Mouse (Mus musculus) brain, embryonic 18.5 days (tissue): ENCODE measurements around the gene Gm20517.
A peak's percentile ranks its signal among the peaks of the same experiment; 100 is the strongest.

Experiments used
- DNase-seq: peaks from one replicate; pipeline ENCODE4 v3.0.0-alpha.2; 2012; ENCODE audit warnings: low read depth, low spot score

Gene Gm20517

DNA sequence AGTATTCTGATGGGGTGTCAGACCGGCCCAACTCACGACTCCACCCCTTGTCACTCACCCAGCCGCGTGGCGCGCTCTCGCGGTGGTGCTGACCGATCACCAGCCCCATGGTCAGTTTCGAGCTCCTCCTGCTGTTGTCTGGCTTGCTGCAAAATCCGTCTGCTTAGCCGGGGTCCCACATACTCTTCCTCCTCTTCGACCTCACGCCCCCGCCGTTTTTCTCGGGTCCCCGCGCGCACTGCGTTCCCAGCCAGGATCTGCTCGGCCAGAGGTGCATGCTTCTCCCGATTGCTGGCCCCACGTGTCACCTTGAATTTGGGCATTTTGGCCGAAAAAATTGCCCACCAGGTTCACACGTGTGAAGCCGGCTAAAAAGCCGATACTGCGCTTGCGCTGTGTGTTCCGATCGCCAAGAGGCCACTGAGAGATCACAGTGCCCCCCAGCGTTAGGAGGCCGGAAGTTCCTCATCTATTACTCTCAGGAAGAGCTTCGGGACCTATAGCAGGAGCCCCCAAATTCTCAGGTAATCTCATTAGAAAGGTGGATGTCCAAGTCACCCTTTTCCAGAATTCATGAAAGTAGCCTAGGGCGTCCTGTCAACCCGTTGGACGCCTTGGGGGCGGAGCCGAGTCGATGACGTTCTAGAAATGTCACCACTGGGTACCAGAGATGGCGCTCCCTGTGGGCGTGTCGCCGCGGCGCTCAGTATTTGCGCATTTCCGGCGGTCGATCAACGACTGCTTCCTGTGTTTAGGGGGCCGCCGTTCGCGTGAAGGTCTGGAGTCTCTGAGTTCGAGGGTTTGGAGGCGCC is at the start of gene Gm20517, which contains the start of the genes Bysl and Med20:
Gm20517 (plus strand) TSS at position 741 of the 812 bp plus-strand sequence.
Bysl (minus strand) TSS at position 644 of the 812 bp plus-strand sequence.
Med20 (plus strand) TSS at position 734 of the 812 bp plus-strand sequence.
- peak; percentile 93 for DNase-seq

DNA sequence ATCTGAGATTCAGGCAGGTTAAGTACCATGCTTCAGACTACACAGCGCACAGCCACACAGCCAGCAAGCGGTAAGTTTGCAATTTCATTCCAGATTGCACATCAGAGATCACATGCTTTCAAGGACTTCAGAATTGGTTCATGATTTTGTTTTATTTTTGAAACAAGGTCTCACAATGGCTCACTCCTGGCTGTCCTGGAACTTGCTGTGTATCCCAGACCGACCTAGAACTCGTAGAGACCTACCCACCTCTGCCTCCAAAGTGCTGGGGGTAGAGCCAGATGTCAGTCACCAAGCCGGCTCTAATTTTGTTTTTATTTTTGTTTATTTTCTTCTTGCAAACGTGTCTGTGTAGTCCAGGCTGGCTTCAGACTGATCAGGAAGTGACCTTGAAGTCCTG is 48.5 kb upstream of the Gm20517 start:
- no peak for DNase-seq

DNA sequence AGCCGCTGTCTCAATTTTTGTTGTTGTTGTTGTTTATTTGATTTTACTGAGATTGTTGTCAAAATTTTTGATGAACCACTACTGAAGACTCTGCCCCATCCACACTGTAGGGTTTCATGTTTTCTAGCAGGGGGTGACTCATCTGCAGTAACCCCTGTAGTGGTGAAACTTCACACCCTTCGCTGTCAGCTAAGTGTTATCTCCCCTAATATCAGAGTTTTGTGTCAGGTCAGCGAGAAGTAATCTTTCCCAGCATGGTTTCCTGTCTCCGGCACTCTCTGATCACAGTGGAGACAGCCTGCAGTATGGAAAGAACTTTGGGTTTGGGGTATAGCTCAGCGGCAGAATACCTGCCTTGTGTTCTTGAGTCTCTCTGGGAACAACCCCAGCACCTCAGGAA is 46.8 kb upstream of the Gm20517 start:
- DNase-seq: no peak

DNA sequence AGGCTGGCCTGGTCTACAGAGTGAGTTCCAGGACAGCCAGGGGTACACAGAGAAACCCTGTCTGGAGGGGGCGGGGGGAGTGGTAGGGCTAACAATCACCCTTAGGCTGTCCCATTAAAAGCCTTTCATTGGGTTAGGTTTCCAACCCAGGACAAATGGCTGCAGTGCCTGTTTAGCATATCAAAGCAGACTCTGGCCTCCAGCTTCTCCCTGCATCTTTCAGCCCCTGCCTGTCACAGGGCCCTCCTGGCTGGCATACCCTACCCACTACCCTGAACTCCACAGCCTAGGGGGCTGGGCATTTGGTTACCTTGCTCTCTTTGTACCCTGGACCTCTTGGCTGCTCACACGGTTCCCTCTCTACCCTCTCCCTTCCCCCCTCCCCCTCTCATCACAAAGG is 45.3 kb upstream of the Gm20517 start:
- no peak for DNase-seq

DNA sequence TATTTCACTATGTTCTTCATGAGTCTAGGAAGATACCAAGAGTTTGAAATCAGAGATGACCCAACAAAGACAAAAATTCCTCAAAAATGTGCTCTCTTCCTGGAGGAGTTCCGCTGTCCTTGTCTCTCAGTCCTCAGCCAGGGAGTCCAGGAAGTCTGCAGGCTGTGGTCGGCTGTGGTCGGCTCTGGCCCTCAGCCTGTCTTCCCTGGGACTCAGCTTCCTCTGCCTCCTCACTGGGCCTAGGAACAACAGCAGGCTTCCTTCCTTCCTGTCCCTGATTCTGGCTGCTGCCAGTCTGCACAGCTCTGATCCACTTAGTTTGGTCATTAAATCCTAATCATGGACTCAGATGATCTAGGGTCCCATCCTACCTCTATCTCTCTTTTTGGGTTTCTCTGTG is 44.1 kb upstream of the Gm20517 start:
- DNase-seq: no peak

DNA sequence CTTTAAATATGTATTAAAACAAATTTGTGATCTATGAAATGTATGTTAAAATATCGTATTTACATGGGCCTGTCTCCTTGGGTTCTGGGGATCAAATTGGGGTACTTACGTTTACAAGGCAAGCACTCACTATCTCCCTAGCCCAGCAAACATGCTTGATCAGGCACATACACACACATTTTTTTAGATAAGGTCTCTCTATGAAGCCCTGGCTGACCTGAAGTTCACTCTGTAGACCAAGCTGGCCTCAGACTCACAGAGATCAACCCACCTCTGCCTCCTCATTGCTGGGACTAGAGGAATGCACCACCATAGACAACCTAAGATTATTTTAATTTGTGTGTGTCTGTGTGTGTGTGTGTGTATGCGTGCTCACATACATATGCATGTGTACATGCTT is 43.0 kb upstream of the Gm20517 start:
- DNase-seq: no peak

DNA sequence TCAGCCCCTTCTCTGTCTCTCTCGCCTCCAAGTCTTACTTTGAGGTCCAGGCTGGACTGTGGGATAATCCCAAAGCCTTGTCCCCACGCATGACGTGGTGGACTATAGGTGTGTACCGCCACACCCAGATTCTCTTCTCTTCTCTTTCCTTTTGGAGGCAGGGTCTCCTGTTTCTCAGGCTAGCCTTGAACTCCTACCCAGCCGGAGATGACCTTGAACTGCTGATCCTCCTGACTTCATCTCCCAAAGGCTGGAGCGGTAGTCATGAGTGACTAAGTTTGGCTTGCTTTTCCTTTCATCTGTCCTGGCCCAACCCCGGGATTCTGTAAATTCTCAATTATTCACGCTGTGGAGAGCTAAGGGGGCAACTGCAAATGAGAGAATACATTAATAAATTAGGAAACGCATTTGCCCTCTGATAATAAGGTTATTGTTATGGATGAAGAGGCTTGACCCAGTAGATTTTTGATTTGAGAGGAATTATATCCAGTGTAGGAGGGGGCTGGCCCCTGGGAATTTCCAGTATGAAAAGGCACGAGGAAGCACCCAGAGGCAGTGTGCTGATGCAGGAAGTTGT is 42.4 kb upstream of the Gm20517 start:
- no peak for DNase-seq

DNA sequence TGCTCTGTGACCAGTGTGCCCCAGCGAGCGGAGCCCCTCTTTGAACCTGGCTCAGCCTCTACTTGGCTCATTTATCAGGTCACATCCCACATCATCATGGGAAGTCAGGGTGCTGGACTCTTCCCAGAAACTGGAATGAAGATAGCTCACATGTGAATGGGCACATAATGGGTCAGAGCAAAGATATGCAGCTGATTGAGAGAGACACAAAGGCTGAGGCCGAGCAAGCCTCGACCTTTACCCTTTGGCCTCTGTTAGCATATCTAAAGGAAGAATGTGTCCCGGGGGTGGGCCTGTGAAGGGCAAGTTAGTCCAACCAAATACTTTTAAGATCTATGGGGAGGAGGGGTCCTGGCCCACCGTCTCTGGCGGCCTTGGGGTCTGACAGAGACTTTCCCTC is 39.8 kb upstream of the Gm20517 start:
- DNase-seq: no peak

DNA sequence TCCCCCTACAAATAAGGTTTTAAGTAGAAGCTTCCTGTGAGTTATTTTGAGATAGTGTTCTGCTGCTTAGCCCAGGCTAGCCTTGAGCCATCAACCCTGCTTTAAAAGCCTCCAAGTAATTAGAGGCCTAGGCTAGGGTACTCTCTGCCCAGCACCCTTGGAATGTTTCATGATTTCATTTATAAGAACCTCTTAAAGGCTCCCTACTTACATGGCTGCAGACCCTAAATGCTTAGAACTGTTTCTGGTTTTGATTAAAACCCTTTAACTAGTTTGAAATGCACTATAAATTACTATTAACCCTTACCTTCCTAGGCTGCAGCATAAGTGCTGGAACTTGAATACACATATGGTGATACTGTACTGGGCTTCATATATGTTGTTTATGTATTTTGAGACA is 39.0 kb upstream of the Gm20517 start:
- DNase-seq: no peak

DNA sequence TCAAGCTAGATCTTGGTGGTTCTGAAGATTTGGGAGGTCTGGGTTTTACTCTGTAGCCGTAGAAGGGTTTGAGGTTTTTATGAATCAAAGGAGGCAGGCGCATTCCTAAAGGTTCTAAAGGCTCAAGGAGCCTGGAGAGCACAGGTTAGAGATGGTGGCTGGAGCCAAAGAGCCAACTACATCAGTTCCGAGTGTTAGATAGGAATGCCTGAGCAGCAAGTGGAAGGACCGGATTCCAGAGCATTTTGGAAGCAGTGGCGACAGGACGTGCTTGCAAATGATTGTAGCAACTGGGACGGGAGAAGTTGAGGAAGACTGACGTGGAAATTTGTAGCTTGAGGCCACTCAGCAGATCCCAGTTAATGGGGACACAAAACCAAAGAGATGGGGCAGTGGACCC is 37.4 kb upstream of the Gm20517 start:
- no peak for DNase-seq

DNA sequence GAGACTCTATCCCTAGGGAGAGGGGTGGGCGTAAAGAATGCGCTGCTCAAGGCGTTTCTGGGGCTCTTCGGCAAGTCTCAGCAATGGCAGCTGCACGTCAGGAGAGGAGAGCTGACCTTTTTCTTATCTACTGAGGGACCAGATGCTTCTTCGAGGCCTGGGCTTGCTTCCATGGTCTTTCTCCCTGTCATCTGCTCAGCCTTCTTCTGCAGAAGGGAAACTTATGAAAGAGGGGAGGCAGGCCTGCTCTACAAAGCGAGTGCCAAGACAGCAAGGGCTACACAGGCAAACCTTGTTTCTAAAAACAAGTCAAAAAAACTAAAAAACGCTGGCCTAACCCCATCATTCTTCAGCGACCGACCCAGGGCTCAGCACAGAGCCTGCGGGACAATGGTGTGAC is 36.6 kb upstream of the Gm20517 start:
- no peak for DNase-seq

DNA sequence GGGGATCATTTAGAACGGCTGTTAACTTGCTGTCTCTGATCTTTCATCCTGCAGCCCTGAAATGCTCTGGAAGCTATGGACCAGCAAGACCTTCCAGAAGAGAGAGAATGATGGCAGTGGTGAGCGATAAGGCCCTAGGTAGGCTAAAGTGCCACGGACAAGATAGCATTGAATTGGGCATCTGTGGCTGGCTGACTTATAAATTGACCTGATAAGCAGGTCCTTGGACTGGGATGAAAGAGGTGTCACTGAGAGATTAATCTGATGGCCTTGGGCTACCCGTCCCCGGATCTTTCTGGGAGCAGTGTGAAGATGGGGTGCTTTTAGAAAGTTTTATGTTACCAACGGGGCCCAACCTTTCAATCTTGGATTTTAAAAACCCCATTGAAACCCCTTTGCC is 32.7 kb upstream of the Gm20517 start:
- DNase-seq: no peak

DNA sequence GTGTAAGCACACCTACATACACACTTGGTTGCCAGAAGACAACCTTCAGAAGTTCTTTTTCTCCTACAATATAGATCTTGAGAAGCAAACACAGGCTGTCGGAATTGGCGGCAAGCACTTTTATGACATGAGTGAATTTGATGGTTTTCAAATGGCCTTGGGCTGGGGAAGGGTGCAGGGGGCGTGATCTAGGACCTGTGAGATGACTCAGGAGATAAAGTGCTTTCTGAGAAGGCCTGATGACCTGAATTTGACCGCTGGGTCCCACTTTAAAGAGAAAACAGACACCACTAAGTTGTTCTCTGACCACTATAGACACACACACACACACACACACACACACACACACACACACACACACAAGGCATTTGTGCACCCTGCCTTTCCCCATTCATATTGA is 30.4 kb upstream of the Gm20517 start:
- DNase-seq: no peak

DNA sequence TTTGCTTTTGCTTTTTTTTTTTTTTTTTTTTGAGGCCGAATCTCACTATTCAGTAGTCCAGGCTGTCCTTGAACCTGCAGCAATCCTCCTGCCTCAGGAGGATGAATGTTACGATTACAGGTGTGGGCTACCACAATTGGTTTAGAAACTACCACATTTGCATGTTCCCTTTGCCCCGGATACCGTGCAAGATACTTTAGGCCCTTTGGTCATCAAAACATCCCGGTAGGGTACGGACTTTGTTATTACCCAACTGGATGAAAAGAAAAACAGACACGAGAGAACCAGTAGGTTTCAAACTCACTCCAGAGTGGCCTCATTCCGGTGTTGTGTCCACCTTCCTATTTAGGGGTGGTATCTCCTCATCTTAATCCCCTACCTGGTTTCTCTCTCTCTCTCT is 22.9 kb upstream of the Gm20517 start:
- no peak for DNase-seq

DNA sequence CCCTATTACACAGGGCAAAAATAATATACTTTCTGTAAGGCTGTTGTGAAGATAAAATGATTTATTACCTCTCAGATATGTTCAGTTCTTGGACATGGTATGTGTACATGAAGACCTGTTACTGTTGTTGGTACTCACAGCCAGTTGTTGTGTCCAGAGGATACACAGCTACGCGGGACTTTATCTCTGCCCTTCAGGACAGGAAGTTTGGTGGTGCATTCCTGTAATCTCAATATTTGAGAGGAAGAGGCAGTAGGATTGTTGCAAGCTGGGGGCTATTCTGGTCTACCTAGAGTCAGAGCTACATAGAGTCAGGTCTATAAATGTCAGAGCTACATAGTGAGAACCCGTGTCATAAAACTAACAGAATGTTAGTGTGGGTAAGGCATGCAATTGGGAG is 20.3 kb upstream of the Gm20517 start:
- DNase-seq: no peak

DNA sequence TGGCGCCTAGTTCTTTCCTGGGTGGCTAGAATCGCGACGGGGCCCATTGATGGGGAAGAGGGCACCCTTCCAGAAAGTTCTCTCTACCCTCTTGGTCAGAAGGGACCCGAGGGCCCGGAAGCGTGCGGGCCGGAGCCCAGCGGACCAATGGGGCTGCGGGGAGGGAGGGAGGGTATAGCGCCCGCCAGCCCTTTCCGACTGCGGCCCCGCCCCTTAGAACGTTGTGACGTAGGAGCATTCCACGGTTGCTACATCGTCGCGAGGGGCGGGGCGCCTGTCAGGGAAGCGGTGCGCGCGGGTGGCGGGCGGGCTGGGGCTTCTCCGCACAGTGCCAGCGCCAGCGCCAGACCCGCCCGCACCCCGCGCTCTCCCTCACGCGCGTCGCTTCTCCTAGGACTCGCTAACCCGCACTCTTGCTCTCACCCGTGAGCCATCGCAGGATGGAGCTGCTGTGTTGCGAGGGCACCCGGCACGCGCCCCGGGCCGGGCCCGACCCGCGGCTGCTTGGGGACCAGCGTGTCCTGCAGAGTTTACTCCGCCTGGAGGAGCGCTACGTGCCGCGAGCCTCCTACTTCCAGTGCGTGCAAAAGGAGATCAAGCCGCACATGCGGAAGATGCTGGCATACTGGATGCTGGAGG is 18.1 kb upstream of the Gm20517 start:
- DNase-seq: peak; percentile 74

DNA sequence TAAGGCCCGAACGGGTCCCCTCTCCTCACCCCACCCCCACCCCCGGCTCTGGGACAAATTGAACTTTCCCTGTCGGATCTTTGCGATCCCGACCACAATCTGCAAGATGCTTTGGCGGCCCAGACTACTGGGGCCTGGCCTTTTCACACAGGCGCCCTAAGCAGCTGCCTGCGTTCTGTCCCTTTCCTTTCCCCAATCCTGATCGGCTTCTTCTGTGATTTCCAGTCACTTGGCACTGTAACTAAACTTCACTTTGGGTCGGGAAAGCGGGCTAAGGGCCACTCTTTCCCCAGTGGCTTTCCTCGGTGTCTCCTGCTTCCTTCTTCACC is 17.6 kb upstream of the Gm20517 start:
- no peak for DNase-seq

DNA sequence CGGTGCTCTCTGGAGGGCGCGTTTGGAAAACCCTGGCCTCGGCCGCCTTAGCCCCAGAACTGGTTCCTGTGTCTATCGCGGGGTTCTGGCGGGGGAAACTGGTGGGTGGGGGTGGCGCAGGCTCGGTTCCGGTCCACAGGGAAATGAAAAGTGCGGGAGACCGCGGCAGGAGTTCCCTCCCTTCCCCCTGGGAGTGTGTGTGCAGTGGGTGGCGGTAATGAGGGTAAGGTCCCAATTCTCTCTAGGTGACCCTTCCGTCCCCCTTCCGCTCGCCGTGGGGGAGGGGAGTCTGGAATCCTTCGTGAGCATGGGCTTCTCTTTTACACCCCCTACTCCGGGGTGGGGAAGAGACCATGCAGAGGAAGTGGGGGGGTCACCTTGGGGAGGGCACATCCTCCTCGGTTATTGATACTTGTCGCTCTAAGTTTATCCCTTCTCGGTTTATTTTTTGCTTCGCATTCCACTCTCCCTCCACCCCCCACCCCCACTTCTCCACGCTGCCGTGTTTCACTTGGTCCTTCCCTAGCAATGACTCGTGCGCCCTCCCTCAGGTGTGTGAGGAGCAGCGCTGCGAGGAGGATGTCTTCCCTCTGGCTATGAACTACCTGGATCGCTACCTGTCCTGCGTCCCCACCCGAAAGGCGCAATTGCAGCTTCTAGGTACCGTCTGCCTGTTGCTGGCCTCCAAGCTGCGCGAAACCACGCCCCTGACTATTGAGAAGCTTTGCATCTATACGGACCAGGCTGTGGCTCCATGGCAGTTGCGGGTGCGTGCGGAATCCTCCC is 17.0 kb upstream of the Gm20517 start:
- no peak for DNase-seq

DNA sequence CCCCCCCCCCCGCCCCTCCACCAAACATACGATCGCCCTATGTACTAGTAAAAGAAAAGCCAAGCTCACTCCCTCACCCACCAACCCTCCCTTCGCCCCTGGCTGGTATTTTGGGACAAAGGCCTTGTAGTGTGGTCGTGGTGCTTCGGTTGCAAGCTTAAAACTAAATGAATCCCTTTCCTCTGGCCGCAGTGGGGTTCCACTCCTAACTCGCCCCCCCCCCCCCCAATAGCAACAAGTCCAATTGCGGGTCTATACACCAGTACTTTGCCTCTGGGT is 16.5 kb upstream of the Gm20517 start:
- no peak for DNase-seq

DNA sequence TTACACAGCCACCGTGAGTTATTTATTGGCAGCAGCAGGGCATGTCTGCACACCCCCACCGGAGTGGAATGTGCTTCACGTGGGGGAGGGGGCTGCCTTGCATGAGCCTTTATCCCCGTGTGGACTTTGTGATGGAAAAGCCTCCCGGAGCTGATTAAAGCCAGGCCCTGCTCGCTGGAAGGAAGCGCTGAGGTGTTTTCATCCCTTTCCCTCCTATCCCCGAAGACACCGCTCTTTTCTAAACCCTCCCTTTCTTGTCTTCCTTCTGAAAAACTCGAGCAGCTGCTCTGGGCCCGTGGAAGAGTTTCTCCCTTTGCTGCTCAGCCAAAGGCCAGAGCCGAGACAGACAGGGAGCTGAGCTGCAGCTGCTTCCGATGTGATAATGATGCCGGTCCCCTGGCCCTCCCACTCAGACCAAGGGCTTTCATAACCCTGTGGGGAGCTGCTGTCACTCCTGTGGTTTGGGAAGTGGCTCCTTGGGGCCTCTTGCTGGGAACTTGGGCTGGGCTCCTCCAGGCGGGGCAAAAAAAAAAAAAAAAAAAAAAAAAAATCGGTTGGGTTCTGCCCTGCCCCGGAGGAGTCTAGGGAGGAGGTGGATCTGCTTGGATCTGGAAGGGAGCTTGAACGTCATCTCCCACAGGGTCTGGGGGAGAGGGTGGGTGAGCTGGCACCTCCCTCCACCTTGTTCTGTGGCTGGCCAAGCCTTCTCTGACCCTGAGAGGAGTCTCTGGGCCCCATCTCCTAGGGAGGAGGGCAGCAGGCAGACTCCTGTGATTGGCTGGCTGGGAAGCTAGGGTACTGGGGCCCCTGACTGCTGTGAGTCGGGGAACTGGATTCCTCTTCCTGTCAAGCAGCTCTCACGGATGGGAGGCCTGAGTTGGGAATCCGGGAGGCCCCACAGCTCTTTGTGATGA is 15.9 kb upstream of the Gm20517 start:
- DNase-seq: no peak

DNA sequence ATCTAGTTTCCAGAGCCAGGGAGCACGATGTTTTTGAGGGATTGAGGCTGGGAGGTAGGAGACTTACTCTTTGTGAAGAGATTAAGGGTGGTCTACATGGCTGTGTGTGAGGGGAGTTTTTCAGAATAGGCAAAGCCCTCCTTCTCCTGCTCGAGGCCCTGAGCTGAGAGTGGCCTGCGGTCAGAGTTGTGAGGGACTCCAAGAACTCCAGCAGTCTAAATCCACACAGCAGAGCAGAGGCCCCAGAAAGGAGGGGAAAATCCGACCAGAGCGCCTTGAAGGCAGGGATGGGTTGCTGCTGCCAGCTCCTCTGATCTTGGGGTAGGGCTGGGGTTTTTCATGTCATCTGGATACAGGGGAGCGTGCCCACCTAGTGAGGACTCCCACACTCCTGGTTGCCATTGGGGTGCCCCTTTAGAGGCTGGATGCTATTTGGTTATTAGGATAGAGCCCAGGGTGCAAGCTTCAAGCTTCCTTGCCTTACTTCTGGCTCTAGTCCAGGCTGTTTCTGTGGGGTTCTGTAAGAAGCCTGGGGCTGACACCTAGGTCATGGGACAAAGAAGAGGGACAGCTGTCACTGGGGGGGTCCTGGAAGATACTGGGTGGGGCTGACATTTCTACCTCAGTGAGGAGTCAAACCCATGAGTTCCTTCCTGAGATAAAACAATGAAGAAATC is 15.1 kb upstream of the Gm20517 start:
- DNase-seq: no peak
